Mouse (Mus musculus) G1E (cell line): ENCODE data around the gene Pard3b.

Experiments
- CTCF ChIP-seq: IDR thresholded peaks from 2 replicates; pipeline ENCODE4 v1.5.1; 2012; ENCODE audit warnings: low read depth, low read length, inconsistent platforms, mixed read lengths
- GATA1 ChIP-seq: IDR thresholded peaks from 2 replicates; pipeline ENCODE4 v1.6.1; 2012; ENCODE audit warnings: borderline replicate concordance, low read length, inconsistent platforms, mixed read lengths
- GATA2 ChIP-seq: IDR thresholded peaks from 2 replicates; pipeline ENCODE4 v1.6.1; 2012; ENCODE audit warnings: low read depth, low read length, inconsistent platforms, borderline replicate concordance
- POLR2AphosphoS5 ChIP-seq: IDR thresholded peaks from 2 replicates; pipeline ENCODE4 v1.6.1; 2012; ENCODE audit warnings: low read depth, low read length, inconsistent platforms; ENCODE audit not compliant: insufficient replicate concordance
- TAL1 ChIP-seq: conservative IDR thresholded peaks from 2 replicates; pipeline ENCODE4 v1.6.1; 2012; ENCODE audit warnings: low read depth, low read length, inconsistent platforms, mixed read lengths

GRCm38 (mm10) chr1:62521368-62521767, 882.7 kb downstream of the Pard3b start:
- no peak for TF ChIP-seq GATA1
- TF ChIP-seq POLR2AphosphoS5, result no peak
- TF ChIP-seq CTCF, result no peak
- TF ChIP-seq GATA2, result no peak
- no peak for TF ChIP-seq TAL1
